Mouse (Mus musculus): Measurements from ENCODE around the gene Atp6v0a2. TPM values are rescaled to one million over a fixed set of nuclear protein-coding genes. Genes with fewer than 3 reads are reported as not detected.

Atp6v0a2 gene
- polyA plus RNA-seq, 1 experiment from 2014 or later, result 32.0 TPM

GRCm38 (mm10) chr5:124751656-124752055, 123.3 kb downstream of the Atp6v0a2 start:
- H3K4me1 ChIP-seq (ENCODE audit: control insufficient read depth, insufficient read depth, low read depth, low read length), result no peaks in the 10 kb centered on the region
- H3K27me3 ChIP-seq (replicated peaks; ENCODE audit: control insufficient read depth, insufficient read depth, low read length), result no peaks in the 10 kb centered on the region
- no peak overlapping the region for H3K27ac ChIP-seq (ENCODE audit: low read depth, low read length)
- H3K36me3 ChIP-seq (ENCODE audit: control insufficient read depth, insufficient read depth, low read length), result no peaks in the 10 kb centered on the region
- H3K4me2 ChIP-seq (ENCODE audit: low read length), result no peak overlapping the region
- no peak for ATAC-seq
- WGBS, result 78% methylated on average over 9 of the region's 9 CpGs
- H3K4me3 ChIP-seq (ENCODE audit: low read length), result no peak overlapping the region
- H3K9ac ChIP-seq (ENCODE audit: low read depth, low read length), result no peak overlapping the region
- peaks cover 2% of the 10 kb centered on the region; the same call in 1 of the 2 replicates for H3K9me3 ChIP-seq (ENCODE audit: control insufficient read depth, low read length)

DNA sequence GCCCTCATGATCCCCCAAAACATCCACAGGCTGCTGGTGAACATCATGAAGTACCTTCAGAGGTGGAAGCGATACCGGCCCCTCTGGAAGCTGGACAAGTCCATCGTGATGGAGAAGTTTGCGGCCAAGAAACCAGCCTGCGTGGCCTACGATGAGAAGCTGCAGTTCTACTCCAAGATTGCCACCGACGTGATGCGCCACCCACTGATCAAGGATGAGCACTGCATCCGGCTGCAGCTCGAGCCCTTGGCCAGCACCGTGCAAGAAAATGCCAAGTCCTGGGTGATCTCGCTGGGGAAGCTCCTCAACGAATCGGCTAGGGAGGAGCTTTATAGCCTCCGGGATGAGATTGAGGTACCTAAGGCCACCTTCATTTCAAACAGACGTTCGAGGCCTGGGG, 132.6 kb downstream of the Atp6v0a2 start:
- H3K27me3 ChIP-seq (replicated peaks; ENCODE audit: control insufficient read depth, insufficient read depth, low read length), result no peaks in the 10 kb centered on the region
- H3K27ac ChIP-seq (ENCODE audit: low read depth, low read length), result no peak overlapping the region
- 61% methylated on average over 18 of the region's 18 CpGs for WGBS
- H3K4me1 ChIP-seq (ENCODE audit: control insufficient read depth, insufficient read depth, low read depth, low read length), result no peaks in the 10 kb centered on the region
- no peak overlapping the region for H3K9ac ChIP-seq (ENCODE audit: low read depth, low read length)
- H3K9me3 ChIP-seq (ENCODE audit: control insufficient read depth, low read length), result no peaks in the 10 kb centered on the region; the same call in 1 of the 2 replicates
- no peak overlapping the region for H3K4me2 ChIP-seq (ENCODE audit: low read length)
- H3K36me3 ChIP-seq (ENCODE audit: control insufficient read depth, insufficient read depth, low read length), result no peaks in the 10 kb centered on the region
- ATAC-seq, result no peak
- no peak overlapping the region for H3K4me3 ChIP-seq (ENCODE audit: low read length)

- Histone ChIP-seq H3K36me3 (ENCODE audit: control insufficient read depth, insufficient read depth, low read length) (no peaks in the 10 kb centered on the region), H3K9me3 (ENCODE audit: control insufficient read depth, low read length) (no peaks in the 10 kb centered on the region; the same call in 1 of the 2 replicates), H3K4me1 (ENCODE audit: control insufficient read depth, insufficient read depth, low read depth, low read length) (no peaks in the 10 kb centered on the region), H3K4me2 (ENCODE audit: low read length) (no peak overlapping the region), H3K9ac (ENCODE audit: low read depth, low read length) (no peak overlapping the region), H3K27me3 (replicated peaks; ENCODE audit: control insufficient read depth, insufficient read depth, low read length) (no peaks in the 10 kb centered on the region), H3K27ac (ENCODE audit: low read depth, low read length) (no peak overlapping the region), H3K4me3 (ENCODE audit: low read length) (no peak overlapping the region)
- 90% methylated on average over 1 of the region's 1 CpGs for WGBS
- no peak for ATAC-seq
Observed at GRCm38 (mm10) chr5:124761787-124762186, 133.4 kb downstream of the Atp6v0a2 start.

Other genes starting within 250 kb of the Atp6v0a2 start
- gene Sbno1, start 202.6 kb upstream of the Atp6v0a2 start, polyA plus RNA-seq (2015; fragmentation: Nextera tagmentation; extraction: Ambion mirVana), result 83.6 and 84.3 TPM in 2 replicates
- gene Kmt5a, start 188.6 kb upstream of the Atp6v0a2 start, polyA plus RNA-seq (2015; fragmentation: Nextera tagmentation; extraction: Ambion mirVana), result 12.0 and 14.6 TPM in 2 replicates
- gene Rilpl2, start 150.2 kb upstream of the Atp6v0a2 start, polyA plus RNA-seq (2015; fragmentation: Nextera tagmentation; extraction: Ambion mirVana), result 28.5 and 31.8 TPM in 2 replicates
- gene Snrnp35, start 145.4 kb upstream of the Atp6v0a2 start, polyA plus RNA-seq (2015; fragmentation: Nextera tagmentation; extraction: Ambion mirVana), result 19.6 and 21.9 TPM in 2 replicates
- 13.9 and 14.5 TPM in 2 replicates for gene Rilpl1, start 97.2 kb upstream of the Atp6v0a2 start, polyA plus RNA-seq (2015; fragmentation: Nextera tagmentation; extraction: Ambion mirVana)
- 342 and 347 TPM in 2 replicates for gene Tmed2, start 87.9 kb upstream of the Atp6v0a2 start, polyA plus RNA-seq (2015; fragmentation: Nextera tagmentation; extraction: Ambion mirVana)
- 25.1 TPM in 2 replicates for gene Ddx55, start 75.7 kb upstream of the Atp6v0a2 start, polyA plus RNA-seq (2015; fragmentation: Nextera tagmentation; extraction: Ambion mirVana)
- gene Eif2b1, start 49.4 kb upstream of the Atp6v0a2 start, polyA plus RNA-seq (2015; fragmentation: Nextera tagmentation; extraction: Ambion mirVana), result 64.1 and 66.3 TPM in 2 replicates
- gene Gtf2h3, start 49.4 kb upstream of the Atp6v0a2 start, polyA plus RNA-seq (2015; fragmentation: Nextera tagmentation; extraction: Ambion mirVana), result 36.3 and 40.2 TPM in 2 replicates
- gene Dnah10, start 96.5 kb downstream of the Atp6v0a2 start, polyA plus RNA-seq (2015; fragmentation: Nextera tagmentation; extraction: Ambion mirVana), result 0.13 and 0.32 TPM in 2 replicates
- gene Ccdc92, start 233.8 kb downstream of the Atp6v0a2 start, polyA plus RNA-seq (2015; fragmentation: Nextera tagmentation; extraction: Ambion mirVana), result 47.0 and 51.3 TPM in 2 replicates
- gene Zfp664, start 234.1 kb downstream of the Atp6v0a2 start, polyA plus RNA-seq (2015; fragmentation: Nextera tagmentation; extraction: Ambion mirVana), result 75.7 and 77.1 TPM in 2 replicates

Measured in hindbrain, embryonic 16.5 days (tissue).